Mouse (Mus musculus): ENCODE measurements at regions not wholly inside any gene's neighbourhood (a gene's known extent, or its start where the extent isn't known, plus 50 kb on each side); places are given as distances from the start of the nearest gene placed in this dataset.
A peak's percentile ranks its signal among the peaks of the same experiment; 100 is the strongest.
"Not testable (repeated sequence)": the region's sequence is repeated elsewhere in the genome, so short reads cannot be mapped to it uniquely, and the experiment has no call there.

- peak; percentile 76 for DNase-seq (ENCODE audit: low spot score)
These were observed 146.2 kb downstream of the Gm28710 start for GRCm38 (mm10) chr5:16937840-16938239.

GRCm38 (mm10) chr5:16947430-16947829 is 155.8 kb downstream of the Gm28710 start:
- DNase-seq (ENCODE audit: low spot score): peak; percentile 74

- DNase-seq (ENCODE audit: low spot score): no peak
These were observed 176.1 kb downstream of the Gm28710 start for GRCm38 (mm10) chr5:16967735-16968134.

- DNase-seq (ENCODE audit: low spot score): not testable (repeated sequence)
These were observed 177.2 kb downstream of the Gm28710 start for GRCm38 (mm10) chr5:16968817-16969216.

- DNase-seq (ENCODE audit: low spot score): no peak
These were observed 181.7 kb downstream of the Gm28710 start for GRCm38 (mm10) chr5:16973206-16973896.

GRCm38 (mm10) chr5:16976006-16976405 is 184.4 kb downstream of the Gm28710 start:
- DNase-seq (ENCODE audit: low spot score): no peak

GRCm38 (mm10) chr5:16984877-16985276 is 193.3 kb downstream of the Gm28710 start:
- no peak for DNase-seq (ENCODE audit: low spot score)

GRCm38 (mm10) chr5:16991518-16991917 is 199.9 kb downstream of the Gm28710 start:
- no peak for DNase-seq (ENCODE audit: low spot score)

GRCm38 (mm10) chr5:16999183-16999582 is 207.6 kb downstream of the Gm28710 start:
- DNase-seq (ENCODE audit: low spot score): no peak

GRCm38 (mm10) chr5:17006807-17007522 is 215.4 kb downstream of the Gm28710 start:
- peak; percentile 8 for DNase-seq (ENCODE audit: low spot score)

- no peak for DNase-seq (ENCODE audit: low spot score)
These were observed 230.0 kb downstream of the Gm28710 start for GRCm38 (mm10) chr5:17021636-17022035.

GRCm38 (mm10) chr5:17053935-17054334 is 262.3 kb downstream of the Gm28710 start:
- no peak for DNase-seq (ENCODE audit: low spot score)

- no peak for DNase-seq (ENCODE audit: low spot score)
These were observed 273.0 kb downstream of the Gm28710 start for GRCm38 (mm10) chr5:17064565-17064964.

GRCm38 (mm10) chr5:17080405-17080804 is 288.8 kb downstream of the Gm28710 start:
- DNase-seq (ENCODE audit: low spot score): no peak

- DNase-seq (ENCODE audit: low spot score): no peak
These were observed 261.4 kb upstream of the Speer4f2 start for GRCm38 (mm10) chr5:17111556-17111955.

GRCm38 (mm10) chr5:17112026-17112425 is 261.0 kb upstream of the Speer4f2 start:
- DNase-seq (ENCODE audit: low spot score): no peak

- no peak for DNase-seq (ENCODE audit: low spot score)
These were observed 257.9 kb upstream of the Speer4f2 start for GRCm38 (mm10) chr5:17115035-17115434.

- no peak for DNase-seq (ENCODE audit: low spot score)
These were observed 256.9 kb upstream of the Speer4f2 start for GRCm38 (mm10) chr5:17116072-17116471.

GRCm38 (mm10) chr5:17125240-17125639 is 247.7 kb upstream of the Speer4f2 start:
- DNase-seq (ENCODE audit: low spot score): no peak

- no peak for DNase-seq (ENCODE audit: low spot score)
These were observed 245.5 kb upstream of the Speer4f2 start for GRCm38 (mm10) chr5:17127501-17127900.

- peak; percentile 1 for DNase-seq (ENCODE audit: low spot score)
These were observed 237.5 kb upstream of the Speer4f2 start for GRCm38 (mm10) chr5:17135489-17135888.

- no peak for DNase-seq (ENCODE audit: low spot score)
These were observed 231.4 kb upstream of the Speer4f2 start for GRCm38 (mm10) chr5:17141555-17141954.

GRCm38 (mm10) chr5:17174562-17174961 is 198.4 kb upstream of the Speer4f2 start:
- DNase-seq (ENCODE audit: low spot score): no peak

GRCm38 (mm10) chr5:17176771-17177170 is 196.2 kb upstream of the Speer4f2 start:
- DNase-seq (ENCODE audit: low spot score): no peak
